Mouse (Mus musculus) liver, embryonic 16.5 days (tissue): ENCODE results near the gene Zfp963. TPM values are rescaled to one million over a fixed set of nuclear protein-coding genes. Genes with fewer than 3 reads are reported as not detected.

Source experiments
- ATAC-seq: fragments of 200-750 bp; cut with Nextera tagmentation; 2 replicates; pipeline ENCODE4 v1.8.0; 2017; ENCODE audit warnings: low read depth, mild to moderate bottlenecking, moderate number of reproducible peaks, moderate library complexity
- H3K27ac ChIP-seq: fragments of 300-500 bp; sonication (generic); 2 replicates; pipeline ENCODE4 v1.5.1; 2014; ENCODE audit warnings: mild to moderate bottlenecking, low read length
- H3K27me3 ChIP-seq: fragments of 300-500 bp; sonication (generic); 2 replicates; pipeline ENCODE4 v1.6.1; 2014; ENCODE audit warnings: low read depth, low read length, mixed read lengths; ENCODE audit not compliant: control insufficient read depth, insufficient read depth
- H3K36me3 ChIP-seq: fragments of 300-500 bp; sonication (generic); 2 replicates; pipeline ENCODE4 v1.6.1; 2014; ENCODE audit warnings: mild to moderate bottlenecking; ENCODE audit not compliant: control insufficient read depth, insufficient read depth
- H3K4me1 ChIP-seq: fragments of 300-500 bp; sonication (generic); 2 replicates; pipeline ENCODE4 v1.6.1; 2014; ENCODE audit warnings: low read depth, low read length, mixed read lengths; ENCODE audit not compliant: control insufficient read depth
- H3K4me2 ChIP-seq: fragments of 300-500 bp; sonication (generic); 2 replicates; pipeline ENCODE4 v1.6.1; 2014; ENCODE audit warnings: low read depth, low read length, mixed read lengths
- H3K4me3 ChIP-seq: fragments of 300-500 bp; sonication (generic); 2 replicates; pipeline ENCODE4 v1.5.1; 2014; ENCODE audit warnings: low read depth, mild to moderate bottlenecking, low read length
- H3K9ac ChIP-seq: fragments of 300-500 bp; sonication (generic); 2 replicates; pipeline ENCODE4 v1.6.1; 2014; ENCODE audit warnings: low read depth, low read length
- H3K9me3 ChIP-seq: fragments of 300-500 bp; sonication (generic); replicated peaks from 2 replicates; pipeline ENCODE4 v1.6.1; 2016; ENCODE audit warnings: low read length; ENCODE audit not compliant: control insufficient read depth
- WGBS: fragments of 180-500 bp; shearing (Covaris S2); extraction: QIAGEN DNeasy Blood & Tissue Kit; methylation state at CpG from one replicate; pipeline ENCODE4 v1.1.7; 2014; ENCODE audit not compliant: insufficient replicate concordance; 5-methylcytosine and 5-hydroxymethylcytosine counted together
- polyA plus RNA-seq: library from polyadenylated mRNA; unstranded; fragments of >200 nt; fragmentation: Nextera tagmentation; extraction: Ambion mirVana; gene quantifications from 2 replicates; pipeline ENCODE4 v1.2.1, GENCODE M21; 2015

Zfp963 gene
- polyA plus RNA-seq: 2.9 and 3.1 TPM in 2 replicates

GRCm38 (mm10) chr8:69749544-69750454 lies at the start of gene Zfp963:
Zfp963 (minus strand) TSS chr8:69749970.
- Histone ChIP-seq H3K9ac (peak within 1 kb of the TSS; percentile 94), H3K4me1 (peaks cover 29% of the 10 kb centered on the region), H3K9me3 (no peaks in the 10 kb centered on the region), H3K4me2 (peak within 1 kb of the TSS; percentile 78), H3K27ac (peak within 1 kb of the TSS; percentile 99), H3K36me3 (no peaks in the 10 kb centered on the region), H3K27me3 (no peaks in the 10 kb centered on the region), H3K4me3 (peak within 1 kb of the TSS; percentile 79)
- peak; percentile 98 for ATAC-seq
- 3% methylated on average over 48 of the region's 48 CpGs for WGBS

GRCm38 (mm10) chr8:69799261-69799660 lies 49.5 kb upstream of the Zfp963 start:
- ATAC-seq: no peak
- no peaks in the 10 kb centered on the region for H3K9me3 ChIP-seq
- 78% methylated on average over 8 of the region's 8 CpGs for WGBS

GRCm38 (mm10) chr8:69797661-69798060 lies 47.9 kb upstream of the Zfp963 start:
- H3K9ac ChIP-seq: no peak overlapping the region
- no peak overlapping the region for H3K4me2 ChIP-seq
- no peak for ATAC-seq
- H3K9me3 ChIP-seq: no peaks in the 10 kb centered on the region
- WGBS: 89% methylated on average over 10 of the region's 10 CpGs
- H3K27me3 ChIP-seq: no peaks in the 10 kb centered on the region
- H3K4me1 ChIP-seq: peaks cover 2% of the 10 kb centered on the region
- no peak overlapping the region for H3K27ac ChIP-seq
- peaks cover 74% of the 10 kb centered on the region for H3K36me3 ChIP-seq
- H3K4me3 ChIP-seq: no peak overlapping the region

More at GRCm38 (mm10) chr8:69799261-69799660, 49.5 kb upstream of the Zfp963 start:
- Histone ChIP-seq H3K4me3 (no peak overlapping the region), H3K4me1 (no peaks in the 10 kb centered on the region), H3K9ac (no peak overlapping the region), H3K36me3 (peaks cover 81% of the 10 kb centered on the region), H3K27me3 (no peaks in the 10 kb centered on the region), H3K27ac (no peak overlapping the region), H3K4me2 (no peak overlapping the region)

GRCm38 (mm10) chr8:69796721-69797345 lies 47.1 kb upstream of the Zfp963 start:
- peaks cover 66% of the 10 kb centered on the region for H3K36me3 ChIP-seq

GRCm38 (mm10) chr8:69794901-69795300 lies 45.1 kb upstream of the Zfp963 start:
- WGBS: 86% methylated on average over 6 of the region's 6 CpGs
- peaks cover 51% of the 10 kb centered on the region for H3K36me3 ChIP-seq

More at GRCm38 (mm10) chr8:69796721-69797345, 47.1 kb upstream of the Zfp963 start:
- ATAC-seq: no peak
- no peaks in the 10 kb centered on the region for H3K9me3 ChIP-seq
- H3K4me3 ChIP-seq: no peak overlapping the region
- no peak overlapping the region for H3K4me2 ChIP-seq
- no peaks in the 10 kb centered on the region for H3K27me3 ChIP-seq
- no peak overlapping the region for H3K27ac ChIP-seq
- no peak overlapping the region for H3K9ac ChIP-seq
- WGBS: 89% methylated on average over 16 of the region's 16 CpGs
- H3K4me1 ChIP-seq: peaks cover 10% of the 10 kb centered on the region

GRCm38 (mm10) chr8:69794096-69794495 lies 44.3 kb upstream of the Zfp963 start:
- H3K27me3 ChIP-seq: no peaks in the 10 kb centered on the region
- 78% methylated on average over 3 of the region's 3 CpGs for WGBS
- ATAC-seq: no peak
- H3K4me2 ChIP-seq: no peak overlapping the region
- peaks cover 43% of the 10 kb centered on the region for H3K36me3 ChIP-seq
- peaks cover 22% of the 10 kb centered on the region for H3K4me1 ChIP-seq
- no peaks in the 10 kb centered on the region for H3K9me3 ChIP-seq
- H3K9ac ChIP-seq: no peak overlapping the region
- H3K27ac ChIP-seq: no peak overlapping the region
- no peak overlapping the region for H3K4me3 ChIP-seq

More at GRCm38 (mm10) chr8:69794901-69795300, 45.1 kb upstream of the Zfp963 start:
- Histone ChIP-seq H3K27me3 (no peaks in the 10 kb centered on the region), H3K4me2 (no peak overlapping the region), H3K9ac (no peak overlapping the region), H3K9me3 (no peaks in the 10 kb centered on the region), H3K27ac (no peak overlapping the region), H3K4me1 (peaks cover 15% of the 10 kb centered on the region), H3K4me3 (no peak overlapping the region)
- no peak for ATAC-seq

GRCm38 (mm10) chr8:69793666-69794065 lies 43.9 kb upstream of the Zfp963 start:
- H3K27ac ChIP-seq: no peak overlapping the region
- no peak overlapping the region for H3K4me2 ChIP-seq
- no peak overlapping the region for H3K9ac ChIP-seq
- peaks cover 40% of the 10 kb centered on the region for H3K36me3 ChIP-seq
- H3K9me3 ChIP-seq: no peaks in the 10 kb centered on the region
- WGBS: 92% methylated on average over 4 of the region's 4 CpGs
- no peak overlapping the region for H3K4me3 ChIP-seq
- peaks cover 23% of the 10 kb centered on the region for H3K4me1 ChIP-seq
- no peaks in the 10 kb centered on the region for H3K27me3 ChIP-seq
- ATAC-seq: no peak

- Histone ChIP-seq H3K9me3 (no peaks in the 10 kb centered on the region), H3K27me3 (no peaks in the 10 kb centered on the region), H3K9ac (peak overlapping the region; percentile 94), H3K4me3 (peak overlapping the region; percentile 100), H3K4me1 (peaks cover 23% of the 10 kb centered on the region), H3K27ac (peak overlapping the region; percentile 100), H3K36me3 (peaks cover 21% of the 10 kb centered on the region), H3K4me2 (peak overlapping the region; percentile 85)
- 0% methylated on average over 48 of the region's 48 CpGs for WGBS
- ATAC-seq: peak; percentile 63
Observed at GRCm38 (mm10) chr8:69791415-69792068, 41.8 kb upstream of the Zfp963 start.
